ENCODE assay signal across 9 mouse cellular contexts in the genomic region with DNA sequence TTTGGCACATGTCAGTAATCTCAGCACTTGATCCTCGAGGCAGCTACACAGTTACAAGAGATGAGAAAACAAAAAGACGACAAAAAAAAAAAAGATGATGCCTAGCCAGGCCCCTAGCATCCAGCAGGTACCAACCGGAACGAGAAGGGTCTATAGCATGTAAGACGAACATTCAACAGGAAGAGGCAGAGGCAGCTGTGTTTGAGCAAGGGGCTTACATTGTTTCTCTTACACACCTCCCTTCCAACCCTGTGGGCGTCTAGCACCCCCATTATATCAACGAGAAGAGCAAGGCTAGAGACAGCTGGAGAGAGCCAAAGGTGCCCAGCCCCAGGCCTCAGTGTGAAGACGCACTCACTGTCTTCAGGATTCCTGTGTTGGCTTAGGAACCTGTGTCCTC. TPM values are rescaled to one million over a fixed set of nuclear protein-coding genes. Genes with fewer than 3 reads are reported as not detected.
DNase-seq lines count a peak whose midpoint lies in the region; ATAC-seq and TF ChIP-seq lines count a peak whose summit lies in the region.
"Had no signal": no experiment of that assay in that cellular context is flagged by ENCODE, and none has a peak within 500 bp of the region (broad histone marks: within the 10 kb centered on the region; RNA-seq: fewer than 3 reads in every experiment).

No protein-coding gene starts in this region.

- TF ChIP-seq POLR2A in kidney, adult 2 months (IDR thresholded peaks at IDR 0.05; ENCODE audit: low read depth, low read length) = no peak
- no peak for TF ChIP-seq POLR2A in CH12.LX (IDR thresholded peaks at IDR 0.05; ENCODE audit: low read depth, low read length)
- no peak for TF ChIP-seq POLR2A in limb, embryonic 14.5 days (IDR thresholded peaks at IDR 0.05; ENCODE audit: borderline replicate concordance, extremely low read depth, insufficient read depth, insufficient read length)

- in situ Hi-C loops in CH12.LX (cut with MboI; ENCODE audit: low pct_ligation_motif_present, low pct_unique_long_range_greater_than_20kb, low sequenced_read_pairs) = loop anchor here (5.0 to 10.0 kb wide), 3 partner anchors 35 to 352 kb away; no protein-coding TSS in a partner anchor

- TF ChIP-seq CTCF in kidney, adult 2 months (conservative IDR thresholded peaks at IDR 0.05; ENCODE audit: insufficient read depth, insufficient read length, low read depth, low read length) = no peak
- no peak for TF ChIP-seq CTCF in CH12.LX (conservative IDR thresholded peaks at IDR 0.05 in 1 of 2, IDR thresholded peaks at IDR 0.05 in 1 of 2; ENCODE audit: low read depth in 2 of 2, low read length in 2 of 2)

- H3K27me3 ChIP-seq in kidney, adult 2 months (replicated peaks; ENCODE audit: control insufficient read depth, insufficient read depth, low read length) = no peaks in the 10 kb centered on the region
- no peaks in the 10 kb centered on the region for H3K27me3 ChIP-seq in kidney, embryonic 14.5 days (ENCODE audit: control insufficient read depth, insufficient read depth, low read length)
- no peaks in the 10 kb centered on the region for H3K27me3 ChIP-seq in CH12.LX (replicated peaks)
- no peaks in the 10 kb centered on the region for H3K27me3 ChIP-seq in embryonic facial prominence, embryonic 10.5 days (replicated peaks; ENCODE audit: low read depth, poor library complexity, severe bottlenecking)
- H3K27me3 ChIP-seq in limb, embryonic 14.5 days (ENCODE audit: control insufficient read depth, insufficient read depth, low read length) = no peaks in the 10 kb centered on the region

- TF ChIP-seq EP300 in CH12.LX (IDR thresholded peaks at IDR 0.05; ENCODE audit: low read length) = no peak

- ATAC-seq in kidney, embryonic 14.5 days (ENCODE audit: low FRiP score, low TSS enrichment) = no peak
- no peak for ATAC-seq in limb, embryonic 14.5 days (ENCODE audit: low FRiP score, low read depth)

- no peaks in the 10 kb centered on the region for H3K9me3 ChIP-seq in kidney, embryonic 14.5 days (ENCODE audit: control insufficient read depth, low read length)
- no peaks in the 10 kb centered on the region for H3K9me3 ChIP-seq in CH12.LX (replicated peaks; ENCODE audit: low read length)
- no peaks in the 10 kb centered on the region for H3K9me3 ChIP-seq in embryonic facial prominence, embryonic 10.5 days
- H3K9me3 ChIP-seq in limb, embryonic 14.5 days (ENCODE audit: control insufficient read depth, low read length) = no peaks in the 10 kb centered on the region

- H3K27ac ChIP-seq in kidney, adult 2 months (ENCODE audit: insufficient read depth, low read depth, low read length) = peak overlapping the region; percentile 99
- no peak overlapping the region for H3K27ac ChIP-seq in kidney, embryonic 14.5 days (ENCODE audit: low read depth, low read length)
- H3K27ac ChIP-seq in CH12.LX (ENCODE audit: insufficient read depth, low read depth) = peak overlapping the region; percentile 94
- peak overlapping the region; percentile 97; the same call in 1 of the 2 replicates for H3K27ac ChIP-seq in embryonic facial prominence, embryonic 10.5 days (replicated peaks)
- peak overlapping the region; percentile 90 for H3K27ac ChIP-seq in limb, embryonic 14.5 days (replicated peaks; ENCODE audit: low read depth, low read length)

- TF ChIP-seq RAD21 in CH12.LX (IDR thresholded peaks at IDR 0.05; ENCODE audit: low read depth, low read length) = no peak

- no peak for DNase-seq in kidney, adult 2 months
- DNase-seq in CH12.LX (ENCODE audit: extremely low read depth) (peak; percentile 31), MN1 (ENCODE audit: low spot score) (no peak)
- DNase-seq in embryonic facial prominence, embryonic 10.5 days (ENCODE audit: low spot score) = no peak
- DNase-seq in limb, embryonic 14.5 days (ENCODE audit: low spot score) = no peak
- DNase-seq in gastrocnemius, adult 18-20 months (ENCODE audit: low spot score) = no peak
- DNase-seq in frontal cortex, postnatal 36 days (ENCODE audit: low spot score in 2 of 2) = no peak
- DNase-seq: kidney, adult 8-10 months had no signal

- no peak overlapping the region for H3K4me3 ChIP-seq in kidney, adult 2 months (ENCODE audit: insufficient read depth, low read depth, low read length)
- H3K4me3 ChIP-seq in kidney, embryonic 14.5 days (ENCODE audit: low read length) = no peak overlapping the region
- peak overlapping the region; percentile 64 to 77 (median 65) for H3K4me3 ChIP-seq in CH12.LX (replicated peaks in 1 of 3; ENCODE audit: low read depth in 2 of 3, low read length in 2 of 3, poor library complexity in 1 of 3)
- H3K4me3 ChIP-seq in embryonic facial prominence, embryonic 10.5 days = no peak overlapping the region
- H3K4me3 ChIP-seq in limb, embryonic 14.5 days (replicated peaks; ENCODE audit: low read length) = no peak overlapping the region

- H3K9ac ChIP-seq in kidney, embryonic 14.5 days (ENCODE audit: low read depth, low read length) = no peak overlapping the region; the same call in 1 of the 2 replicates
- H3K9ac ChIP-seq in CH12.LX (ENCODE audit: insufficient read depth, low read depth) = peak overlapping the region; percentile 85
- no peak overlapping the region for H3K9ac ChIP-seq in limb, embryonic 14.5 days (ENCODE audit: low read depth, low read length, severe bottlenecking)

- WGBS in kidney, adult 2 months = 62% methylated on average over 8 of the region's 8 CpGs
- 58% methylated on average over 8 of the region's 8 CpGs for WGBS in kidney, embryonic 14.5 days
- 74% methylated on average over 8 of the region's 8 CpGs for WGBS in embryonic facial prominence, embryonic 10.5 days
- 64% methylated on average over 8 of the region's 8 CpGs for WGBS in limb, embryonic 14.5 days

- H3K79me2 ChIP-seq in CH12.LX (replicated peaks; ENCODE audit: control insufficient read depth, extremely low read depth, insufficient read depth, poor library complexity, severe bottlenecking) = peaks cover 51% of the 10 kb centered on the region

- H3K4me2 ChIP-seq in kidney, embryonic 14.5 days (replicated peaks; ENCODE audit: low read depth, low read length) = no peak overlapping the region
- H3K4me2 ChIP-seq in CH12.LX (ENCODE audit: insufficient read depth, low read depth, poor library complexity, severe bottlenecking) = peak overlapping the region; percentile 89
- H3K4me2 ChIP-seq in limb, embryonic 14.5 days (replicated peaks; ENCODE audit: low read depth, low read length, severe bottlenecking) = peak overlapping the region; percentile 91; the same call in 1 of the 2 replicates

- no peaks in the 10 kb centered on the region for H3K36me3 ChIP-seq in kidney, adult 2 months (ENCODE audit: control insufficient read depth, insufficient read depth, low read length)
- H3K36me3 ChIP-seq in kidney, embryonic 14.5 days (ENCODE audit: control insufficient read depth, insufficient read depth, low read length) = peaks cover 17% of the 10 kb centered on the region
- H3K36me3 ChIP-seq in CH12.LX (replicated peaks in 1 of 2; ENCODE audit: control insufficient read depth in 1 of 2, insufficient read depth in 1 of 2, low read length in 1 of 2) = peaks cover 18 to 32% of the 10 kb centered on the region in 2 experiments
- peaks cover 24% of the 10 kb centered on the region for H3K36me3 ChIP-seq in embryonic facial prominence, embryonic 10.5 days (replicated peaks)
- peaks cover 15% of the 10 kb centered on the region for H3K36me3 ChIP-seq in limb, embryonic 14.5 days (ENCODE audit: control insufficient read depth, insufficient read depth, low read length)

- peaks cover 61% of the 10 kb centered on the region for H3K4me1 ChIP-seq in kidney, adult 2 months (ENCODE audit: control insufficient read depth, insufficient read depth, low read length)
- peaks cover 56% of the 10 kb centered on the region for H3K4me1 ChIP-seq in kidney, embryonic 14.5 days (ENCODE audit: control insufficient read depth, insufficient read depth, low read length)
- peaks cover 12 to 59% of the 10 kb centered on the region in 2 experiments for H3K4me1 ChIP-seq in CH12.LX (ENCODE audit: control insufficient read depth in 1 of 2, insufficient read depth in 2 of 2)
- peaks cover 66% of the 10 kb centered on the region for H3K4me1 ChIP-seq in embryonic facial prominence, embryonic 10.5 days
- H3K4me1 ChIP-seq in limb, embryonic 14.5 days (ENCODE audit: control insufficient read depth, insufficient read depth, low read length) = peaks cover 46% of the 10 kb centered on the region

- dilution Hi-C loops in CH12.LX (cut with MboI; ENCODE audit: extremely low pct_ligation_motif_present, extremely low pct_unique_long_range_greater_than_20kb, low sequenced_read_pairs) = no loop called here

RNA-seq across cellular contexts. Expression of a gene that starts 1.0 kb away (rescaled TPM):
- 15.5 and 15.8 TPM in 2 replicates for polyA plus RNA-seq in kidney, adult 2 months (2012; rRNA removed)
- 129 and 174 TPM in 2 replicates for polyA plus RNA-seq in kidney, embryonic 14.5 days (2014; fragmentation: Nextera tagmentation; extraction: Ambion mirVana)
- total RNA-seq in CH12.LX (2012; rRNA removed) = 235 and 236 TPM in 2 replicates
- 146 and 149 TPM in 2 replicates for total RNA-seq in CH12.LX (2014; rRNA removed)
- polyA plus RNA-seq in CH12.LX (2012; ENCODE audit: insufficient read length, low read depth) = 158 and 179 TPM in 2 replicates
- 156 and 161 TPM in 2 replicates for polyA plus RNA-seq in embryonic facial prominence, embryonic 10.5 days (2016; fragmentation: Nextera tagmentation; extraction: Ambion mirVana)
- polyA plus RNA-seq in limb, embryonic 14.5 days (2012; rRNA removed) = 160 and 175 TPM in 2 replicates
- 128 and 132 TPM in 2 replicates for polyA plus RNA-seq in limb, embryonic 14.5 days (2014; fragmentation: Nextera tagmentation; extraction: Ambion mirVana)
- 1 to 10 TPM; 3.0 to 4.7 TPM for total RNA-seq in gastrocnemius, adult 18-20 months (2021)

RNA-seq across cellular contexts. Expression of a gene that starts 1.2 kb away (rescaled TPM):
- 85.6 and 89.7 TPM in 2 replicates for polyA plus RNA-seq in kidney, adult 2 months (2012; rRNA removed)
- polyA plus RNA-seq in kidney, embryonic 14.5 days (2014; fragmentation: Nextera tagmentation; extraction: Ambion mirVana) = 3.6 and 4.1 TPM in 2 replicates
- total RNA-seq in CH12.LX (2012; rRNA removed) (6.8 and 7.3 TPM in 2 replicates), CH12.LX (2014; rRNA removed) (5.0 and 5.7 TPM in 2 replicates)
- 7.1 and 7.5 TPM in 2 replicates for polyA plus RNA-seq in CH12.LX (2012; ENCODE audit: insufficient read length, low read depth)
- polyA plus RNA-seq in embryonic facial prominence, embryonic 10.5 days (2016; fragmentation: Nextera tagmentation; extraction: Ambion mirVana) = 3.5 and 4.8 TPM in 2 replicates
- 10.4 TPM in 2 replicates for polyA plus RNA-seq in limb, embryonic 14.5 days (2012; rRNA removed)
- polyA plus RNA-seq in limb, embryonic 14.5 days (2014; fragmentation: Nextera tagmentation; extraction: Ambion mirVana) = 4.6 and 5.3 TPM in 2 replicates
- 1 to 10 TPM; 2.8 to 4.5 TPM for total RNA-seq in gastrocnemius, adult 18-20 months (2021)

RNA-seq across cellular contexts. Expression of a gene that starts 17.4 kb away (rescaled TPM):
- polyA plus RNA-seq in kidney, adult 2 months (2012; rRNA removed) = 0.18 and 0.22 TPM in 2 replicates
- polyA plus RNA-seq in kidney, embryonic 14.5 days (2014; fragmentation: Nextera tagmentation; extraction: Ambion mirVana) = 0.58 and 0.59 TPM in 2 replicates
- total RNA-seq in CH12.LX (2012; rRNA removed) (0.59 and 1.0 TPM in 2 replicates), CH12.LX (2014; rRNA removed) (0.50 TPM in 1 of 2 replicates, not detected in the other)
- polyA plus RNA-seq in CH12.LX (2012; ENCODE audit: insufficient read length, low read depth) = 0.80 and 1.6 TPM in 2 replicates
- polyA plus RNA-seq in embryonic facial prominence, embryonic 10.5 days (2016; fragmentation: Nextera tagmentation; extraction: Ambion mirVana) = 0.28 and 0.41 TPM in 2 replicates
- polyA plus RNA-seq in limb, embryonic 14.5 days (2012; rRNA removed) = 0.17 and 0.62 TPM in 2 replicates
- polyA plus RNA-seq in limb, embryonic 14.5 days (2014; fragmentation: Nextera tagmentation; extraction: Ambion mirVana) = 0.59 and 0.92 TPM in 2 replicates
- under 1 TPM; 0.47 to 0.68 TPM for total RNA-seq in gastrocnemius, adult 18-20 months (2021)

RNA-seq across cellular contexts. Expression of a gene that starts 17.4 kb away (rescaled TPM):
- 150 and 155 TPM in 2 replicates for polyA plus RNA-seq in kidney, adult 2 months (2012; rRNA removed)
- 75.1 and 85.7 TPM in 2 replicates for polyA plus RNA-seq in kidney, embryonic 14.5 days (2014; fragmentation: Nextera tagmentation; extraction: Ambion mirVana)
- total RNA-seq in CH12.LX (2012; rRNA removed) (362 and 409 TPM in 2 replicates), CH12.LX (2014; rRNA removed) (395 and 553 TPM in 2 replicates)
- 513 and 654 TPM in 2 replicates for polyA plus RNA-seq in CH12.LX (2012; ENCODE audit: insufficient read length, low read depth)
- polyA plus RNA-seq in embryonic facial prominence, embryonic 10.5 days (2016; fragmentation: Nextera tagmentation; extraction: Ambion mirVana) = 27.7 and 29.9 TPM in 2 replicates
- 41.4 and 58.5 TPM in 2 replicates for polyA plus RNA-seq in limb, embryonic 14.5 days (2012; rRNA removed)
- 68.3 and 75.8 TPM in 2 replicates for polyA plus RNA-seq in limb, embryonic 14.5 days (2014; fragmentation: Nextera tagmentation; extraction: Ambion mirVana)
- 100 to 1,000 TPM; 182 to 192 TPM for total RNA-seq in gastrocnemius, adult 18-20 months (2021)

RNA-seq across cellular contexts. Expression of a gene that starts 22.1 kb away (rescaled TPM):
- 0.75 and 1.3 TPM in 2 replicates for polyA plus RNA-seq in kidney, adult 2 months (2012; rRNA removed)
- 350 and 420 TPM in 2 replicates for polyA plus RNA-seq in kidney, embryonic 14.5 days (2014; fragmentation: Nextera tagmentation; extraction: Ambion mirVana)
- total RNA-seq in CH12.LX (2012; rRNA removed) (193 and 237 TPM in 2 replicates), CH12.LX (2014; rRNA removed) (242 and 270 TPM in 2 replicates)
- polyA plus RNA-seq in CH12.LX (2012; ENCODE audit: insufficient read length, low read depth) = 286 and 289 TPM in 2 replicates
- 405 and 416 TPM in 2 replicates for polyA plus RNA-seq in embryonic facial prominence, embryonic 10.5 days (2016; fragmentation: Nextera tagmentation; extraction: Ambion mirVana)
- 128 and 138 TPM in 2 replicates for polyA plus RNA-seq in limb, embryonic 14.5 days (2012; rRNA removed)
- 267 and 276 TPM in 2 replicates for polyA plus RNA-seq in limb, embryonic 14.5 days (2014; fragmentation: Nextera tagmentation; extraction: Ambion mirVana)
- not detected for total RNA-seq in gastrocnemius, adult 18-20 months (2021)

Comparison
In these comparisons a context has a peak if more than half of its experiments do, and no peak if none do; other contexts are left out.
1. H3K4me3 ChIP-seq: peak in CH12.LX (3 of 3); none in kidney, adult 2 months (single experiment), kidney, embryonic 14.5 days (single experiment), embryonic facial prominence, embryonic 10.5 days (single experiment) and limb, embryonic 14.5 days (single experiment).